Mouse (Mus musculus) lung, embryonic 14.5 days (tissue): ENCODE data around the gene Ift27. TPM values are rescaled to one million over a fixed set of nuclear protein-coding genes. Genes with fewer than 3 reads are reported as not detected.

Experiments used
- ATAC-seq: fragments of 200-750 bp; cut with Nextera tagmentation; 2 replicates; pipeline ENCODE4 v1.8.0; 2017; ENCODE audit warnings: mild to moderate bottlenecking, moderate TSS enrichment, moderate library complexity; ENCODE audit not compliant: insufficient read depth
- DNase-seq: peaks from one replicate; pipeline ENCODE4 v3.0.0-alpha.2; 2015
- H3K27ac ChIP-seq: fragments of 300-500 bp; sonication (generic); 2 replicates; pipeline ENCODE4 v1.5.1; 2014; ENCODE audit warnings: low read depth, mild to moderate bottlenecking, moderate library complexity
- H3K27me3 ChIP-seq: fragments of 300-500 bp; sonication (generic); 2 replicates; pipeline ENCODE4 v1.6.1; 2014; ENCODE audit warnings: low read length, control low read depth; ENCODE audit not compliant: insufficient read depth
- H3K36me3 ChIP-seq: fragments of 300-500 bp; sonication (generic); 2 replicates; pipeline ENCODE4 v1.6.1; 2014; ENCODE audit warnings: control low read depth; ENCODE audit not compliant: insufficient read depth
- H3K4me1 ChIP-seq: fragments of 300-500 bp; sonication (generic); 2 replicates; pipeline ENCODE4 v1.6.1; 2014; ENCODE audit warnings: antibody characterized with exemption, control low read depth; ENCODE audit not compliant: insufficient read depth
- H3K4me2 ChIP-seq: fragments of 300-500 bp; sonication (generic); 2 replicates; pipeline ENCODE4 v1.6.1; 2014; ENCODE audit warnings: mild to moderate bottlenecking
- H3K4me3 ChIP-seq: fragments of 300-500 bp; sonication (generic); 2 replicates; pipeline ENCODE4 v1.5.1; 2014; ENCODE audit warnings: low read depth, low read length
- H3K9ac ChIP-seq: fragments of 300-500 bp; sonication (generic); 2 replicates; pipeline ENCODE4 v1.6.1; 2014
- H3K9me3 ChIP-seq: fragments of 300-500 bp; sonication (generic); 2 replicates; pipeline ENCODE4 v1.6.1; 2016; ENCODE audit warnings: low read depth, low read length, control low read depth
- CTCF ChIP-seq: IDR thresholded peaks from 2 replicates; pipeline ENCODE4 v1.5.1; 2016; ENCODE audit warnings: antibody characterized with exemption, low read depth
- WGBS: fragments of 180-500 bp; shearing (Covaris S2); extraction: QIAGEN DNeasy Blood & Tissue Kit; methylation state at CpG from one replicate; pipeline ENCODE4 v1.1.7; 2014; 5-methylcytosine and 5-hydroxymethylcytosine counted together
- polyA plus RNA-seq: library from polyadenylated mRNA; unstranded; fragments of >200 nt; fragmentation: Nextera tagmentation; extraction: Ambion mirVana; gene quantifications from 2 replicates; pipeline ENCODE4 v1.2.1, GENCODE M21; 2014

Ift27 gene
- polyA plus RNA-seq, result 95.0 and 99.3 TPM in 2 replicates

GRCm38 (mm10) chr15:78173972-78174886 is at the start of gene Ift27:
Ift27 (minus strand) TSS chr15:78174107.
- Histone ChIP-seq H3K9ac (peak within 1 kb of the TSS; percentile 74), H3K9me3 (no peaks in the 10 kb centered on the region), H3K4me1 (peaks cover 9% of the 10 kb centered on the region), H3K4me2 (peak within 1 kb of the TSS; percentile 87), H3K4me3 (peak within 1 kb of the TSS; percentile 65), H3K36me3 (no peaks in the 10 kb centered on the region), H3K27ac (no peak within 1 kb of the TSS), H3K27me3 (no peaks in the 10 kb centered on the region)
- DNase-seq (peak; percentile 100), ATAC-seq (peak; percentile 96)
- TF ChIP-seq CTCF, result no peak
- WGBS, result 1% methylated on average over 40 of the region's 40 CpGs

DNA sequence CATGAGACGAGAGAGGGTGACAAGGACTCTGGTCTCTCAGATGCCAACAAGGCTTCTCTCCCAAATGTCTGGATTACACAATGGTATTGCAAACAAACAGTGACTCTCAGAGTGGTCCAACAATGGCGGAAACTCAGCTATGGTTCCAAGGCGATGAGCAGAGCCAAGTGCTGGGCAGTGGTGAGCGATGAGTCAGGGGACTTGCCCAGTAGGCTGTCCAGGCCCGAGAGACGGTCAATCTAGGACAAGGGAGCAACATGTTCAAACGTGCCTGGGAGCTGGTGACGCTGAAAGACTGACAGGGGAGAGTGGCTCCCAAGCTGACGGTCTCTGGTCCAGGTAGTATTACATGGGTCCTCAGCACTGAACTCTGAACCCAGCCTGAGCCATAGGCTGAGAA is 41.4 kb upstream of the Ift27 start:
- no peak overlapping the region for H3K4me2 ChIP-seq
- no peak overlapping the region for H3K27ac ChIP-seq
- H3K27me3 ChIP-seq, result no peaks in the 10 kb centered on the region
- no peak overlapping the region for H3K9ac ChIP-seq
- WGBS, result 73% methylated on average over 9 of the region's 9 CpGs
- no peaks in the 10 kb centered on the region for H3K9me3 ChIP-seq
- DNase-seq, result no peak
- H3K4me1 ChIP-seq, result no peaks in the 10 kb centered on the region
- ATAC-seq, result no peak
- H3K4me3 ChIP-seq, result no peak overlapping the region
- TF ChIP-seq CTCF, result no peak
- H3K36me3 ChIP-seq, result no peaks in the 10 kb centered on the region

DNA sequence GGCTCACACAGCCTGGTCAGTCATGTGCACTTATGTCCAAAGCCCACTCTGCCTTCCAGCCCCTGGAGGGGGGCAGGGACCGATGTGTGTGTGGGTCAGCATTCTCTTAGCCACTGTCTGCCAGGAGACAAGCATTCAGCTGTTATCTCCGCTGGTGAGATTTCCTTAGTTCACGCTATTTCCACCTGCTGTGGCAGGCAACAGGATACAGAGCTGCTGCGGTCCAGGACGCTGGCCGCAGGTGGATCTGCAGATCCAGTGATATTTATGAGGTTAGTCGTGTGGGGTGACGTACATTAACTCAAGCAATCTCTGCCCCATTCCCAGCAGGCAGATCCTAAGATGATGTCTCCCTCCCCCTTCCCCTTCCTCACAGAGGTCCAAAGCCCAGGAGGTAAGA is 37.5 kb upstream of the Ift27 start:
- Histone ChIP-seq H3K27me3 (no peaks in the 10 kb centered on the region), H3K9ac (no peak overlapping the region), H3K9me3 (no peaks in the 10 kb centered on the region), H3K36me3 (no peaks in the 10 kb centered on the region), H3K4me1 (no peaks in the 10 kb centered on the region), H3K27ac (no peak overlapping the region), H3K4me2 (no peak overlapping the region), H3K4me3 (no peak overlapping the region)
- DNase-seq, result no peak
- 73% methylated on average over 8 of the region's 8 CpGs for WGBS
- no peak for TF ChIP-seq CTCF
- no peak for ATAC-seq

DNA sequence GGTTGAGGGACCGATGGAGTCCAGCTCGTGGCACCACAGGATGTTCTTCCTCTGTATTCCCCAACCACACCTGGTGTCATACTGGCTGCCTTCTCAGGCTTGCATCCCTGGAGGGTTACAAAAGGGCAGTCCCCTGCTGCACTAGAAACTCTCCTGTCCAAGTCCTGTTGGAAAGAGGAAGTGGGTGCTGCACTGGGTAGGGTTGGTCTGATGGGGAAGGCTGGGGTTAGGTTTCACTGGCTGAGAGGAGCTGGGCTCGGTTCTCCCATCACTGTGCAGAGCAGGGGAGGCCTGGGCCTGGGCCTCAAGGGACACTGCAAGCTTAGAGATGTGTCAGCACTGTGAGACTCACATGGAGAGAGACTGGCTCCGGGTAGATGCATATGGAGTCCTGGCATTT is 36.3 kb upstream of the Ift27 start:
- no peak for TF ChIP-seq CTCF
- no peak overlapping the region for H3K27ac ChIP-seq
- WGBS, result 84% methylated on average over 4 of the region's 4 CpGs
- H3K4me3 ChIP-seq, result no peak overlapping the region
- peaks cover 2% of the 10 kb centered on the region for H3K27me3 ChIP-seq
- H3K9ac ChIP-seq, result no peak overlapping the region
- no peaks in the 10 kb centered on the region for H3K4me1 ChIP-seq
- ATAC-seq, result no peak
- DNase-seq, result no peak
- no peak overlapping the region for H3K4me2 ChIP-seq
- H3K9me3 ChIP-seq, result no peaks in the 10 kb centered on the region
- no peaks in the 10 kb centered on the region for H3K36me3 ChIP-seq

DNA sequence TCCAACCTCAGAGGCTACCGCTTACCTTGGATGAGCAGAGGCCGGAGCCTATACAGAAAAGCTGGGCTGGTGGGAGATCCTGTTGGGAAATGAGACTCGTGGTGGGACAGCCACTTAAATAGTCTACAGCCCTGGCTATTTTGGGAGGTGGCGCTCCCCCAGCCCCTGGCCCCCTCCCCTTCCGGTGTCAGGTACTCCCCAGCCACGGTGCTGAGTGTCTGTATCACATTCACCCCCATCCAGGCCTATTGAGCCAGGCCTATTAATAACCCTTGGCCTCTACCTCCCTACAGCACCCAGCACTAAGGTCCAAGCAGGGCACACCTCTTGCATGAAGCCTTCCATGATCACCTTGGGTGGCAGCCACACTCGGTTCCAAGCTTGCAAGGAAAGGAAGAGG is 32.4 kb upstream of the Ift27 start, which contains the start of gene Pvalb:
Gene Pvalb (minus strand): TSS at position 89 of the 400 bp plus-strand sequence.
- Histone ChIP-seq H3K4me1 (0 out of 2 replicates have a peak, but pooled peaks cover 3% of the 10 kb centered on the region), H3K27ac (no peak within 1 kb of the TSS), H3K9me3 (no peaks in the 10 kb centered on the region), H3K27me3 (peaks cover 41% of the 10 kb centered on the region), H3K4me2 (no peak within 1 kb of the TSS), H3K36me3 (no peaks in the 10 kb centered on the region), H3K4me3 (no peak within 1 kb of the TSS), H3K9ac (no peak within 1 kb of the TSS)
- DNase-seq (no peak), ATAC-seq (no peak)
- no peak for TF ChIP-seq CTCF
- WGBS, result 88% methylated on average over 7 of the region's 7 CpGs

DNA sequence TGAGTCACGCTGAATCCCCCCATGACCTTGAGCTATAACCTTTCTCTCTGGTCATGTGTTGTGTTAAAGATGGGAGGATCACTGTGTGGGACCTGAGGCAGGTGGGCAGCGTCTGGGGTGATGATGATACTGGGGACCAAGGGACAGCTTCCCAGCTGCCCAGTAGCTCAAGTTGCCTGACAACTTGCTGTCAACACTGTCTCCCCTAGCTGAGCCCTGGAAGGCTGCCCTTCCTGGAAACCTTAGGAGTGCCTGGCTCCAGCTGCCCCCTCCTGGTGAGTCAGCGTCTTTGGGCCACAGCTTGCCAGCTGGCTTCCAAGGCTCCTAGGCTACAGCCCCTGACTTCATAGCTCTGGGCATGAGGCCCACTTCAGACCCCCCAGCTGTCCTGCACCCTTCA is 31.3 kb upstream of the Ift27 start:
- peak; percentile 48 for TF ChIP-seq CTCF
- peak; percentile 41 for DNase-seq
- Histone ChIP-seq H3K36me3 (no peaks in the 10 kb centered on the region), H3K4me2 (no peak overlapping the region), H3K27ac (no peak overlapping the region), H3K9ac (no peak overlapping the region), H3K4me1 (0 out of 2 replicates have a peak, but pooled peaks cover 3% of the 10 kb centered on the region), H3K27me3 (peaks cover 44% of the 10 kb centered on the region), H3K4me3 (no peak overlapping the region), H3K9me3 (no peaks in the 10 kb centered on the region)
- 38% methylated on average over 3 of the region's 3 CpGs for WGBS
- peak; percentile 41; the same call in 1 of the 2 replicates for ATAC-seq
